Mouse (Mus musculus): ENCODE measurements around the gene Ephb1. TPM values are rescaled to one million over a fixed set of nuclear protein-coding genes. Genes with fewer than 3 reads are reported as not detected.

Gene Ephb1
- total and polyA plus RNA-seq, 3 experiments: not detected

DNA sequence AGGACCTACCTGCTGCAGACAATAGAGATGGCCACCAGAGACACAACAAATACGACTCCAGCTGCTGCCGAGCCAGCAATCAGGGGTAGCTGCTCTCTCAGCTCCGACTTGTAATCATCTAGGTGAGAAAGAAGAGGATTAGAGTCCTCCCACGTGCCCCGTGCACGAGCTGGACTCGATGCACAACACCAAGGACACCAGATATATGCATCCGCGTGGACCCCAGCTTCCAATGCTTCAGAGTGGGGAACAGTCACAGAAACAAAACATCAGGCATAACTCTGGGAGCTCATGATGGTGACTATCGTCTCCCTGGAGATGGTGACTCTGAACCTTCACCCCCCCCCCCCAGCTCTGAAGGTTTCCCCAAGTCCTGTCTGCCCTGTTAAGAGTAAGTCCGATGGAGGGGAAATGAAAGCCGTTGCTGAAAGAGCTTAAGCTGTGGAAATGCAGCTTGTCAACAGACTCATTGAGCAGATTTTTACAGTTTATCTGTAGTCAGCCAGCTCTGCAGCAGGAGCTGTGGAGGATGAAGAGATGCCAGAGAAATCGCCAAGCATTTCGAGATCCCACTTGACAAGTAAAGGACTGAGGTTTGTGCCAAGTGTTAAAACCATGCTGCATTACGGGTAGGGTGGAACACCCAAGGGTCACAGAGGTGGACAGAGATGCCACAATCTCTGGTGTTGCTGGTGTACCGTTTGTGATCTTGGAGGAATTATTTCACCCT lies 357.6 kb downstream of the Ephb1 start:
- DNase-seq (ENCODE audit: extremely low read depth): no peak
- no peak overlapping the region for H3K9ac ChIP-seq (ENCODE audit: insufficient read depth, low read depth)
- no peaks in the 10 kb centered on the region for H3K27me3 ChIP-seq (replicated peaks)
- H3K27ac ChIP-seq (ENCODE audit: insufficient read depth, low read depth): no peak overlapping the region
- no peak overlapping the region for H3K4me3 ChIP-seq (replicated peaks in 1 of 3; ENCODE audit: low read depth in 2 of 3, low read length in 2 of 3, poor library complexity in 1 of 3)
- in situ Hi-C loops (cut with MboI; ENCODE audit: low pct_ligation_motif_present, low pct_unique_long_range_greater_than_20kb, low sequenced_read_pairs): no loop called here
- no peak for TF ChIP-seq ELF1 (IDR thresholded peaks at IDR 0.05; ENCODE audit: low read depth, low read length)
- TF ChIP-seq SMC3 (IDR thresholded peaks at IDR 0.05; ENCODE audit: low read depth, low read length): no peak
- no peak for TF ChIP-seq RCOR1 (conservative IDR thresholded peaks at IDR 0.05; ENCODE audit: low read depth, low read length)
- TF ChIP-seq E2F4 (IDR thresholded peaks at IDR 0.05; ENCODE audit: insufficient replicate concordance, low read depth, low read length): no peak
- no peak for TF ChIP-seq USF1 (IDR thresholded peaks at IDR 0.05; ENCODE audit: low read depth, low read length)
- no peak for TF ChIP-seq KAT2A (IDR thresholded peaks at IDR 0.05; ENCODE audit: insufficient replicate concordance, low read length)
- TF ChIP-seq GABPA (IDR thresholded peaks at IDR 0.05; ENCODE audit: insufficient replicate concordance, low read depth, low read length): no peak
- TF ChIP-seq JUND (conservative IDR thresholded peaks at IDR 0.05; ENCODE audit: low read depth, low read length): no peak
- no peak for TF ChIP-seq PAX5 (IDR thresholded peaks at IDR 0.05; ENCODE audit: low read length)
- no peak overlapping the region for H3K4me2 ChIP-seq (ENCODE audit: insufficient read depth, low read depth, poor library complexity, severe bottlenecking)
- dilution Hi-C loops (cut with MboI; ENCODE audit: extremely low pct_ligation_motif_present, extremely low pct_unique_long_range_greater_than_20kb, low sequenced_read_pairs): no loop called here
- H3K4me1 ChIP-seq (ENCODE audit: control insufficient read depth in 1 of 2, insufficient read depth in 2 of 2): no peaks in the 10 kb centered on the region
- H3K36me3 ChIP-seq (replicated peaks in 1 of 2; ENCODE audit: control insufficient read depth in 1 of 2, insufficient read depth in 1 of 2, low read length in 1 of 2): no peaks in the 10 kb centered on the region
- peaks cover 91% of the 10 kb centered on the region for H3K9me3 ChIP-seq (replicated peaks; ENCODE audit: low read length)
- no peaks in the 10 kb centered on the region for H3K79me2 ChIP-seq (replicated peaks; ENCODE audit: control insufficient read depth, extremely low read depth, insufficient read depth, poor library complexity, severe bottlenecking)

- no peak overlapping the region for H3K4me3 ChIP-seq (replicated peaks in 1 of 3; ENCODE audit: low read depth in 2 of 3, low read length in 2 of 3, poor library complexity in 1 of 3)
- no peak for DNase-seq (ENCODE audit: extremely low read depth)
- no peak overlapping the region for H3K4me2 ChIP-seq (ENCODE audit: insufficient read depth, low read depth, poor library complexity, severe bottlenecking)
- H3K9me3 ChIP-seq (replicated peaks; ENCODE audit: low read length): peaks cover 93% of the 10 kb centered on the region
- no peaks in the 10 kb centered on the region for H3K36me3 ChIP-seq (replicated peaks in 1 of 2; ENCODE audit: control insufficient read depth in 1 of 2, insufficient read depth in 1 of 2, low read length in 1 of 2)
- in situ Hi-C loops (cut with MboI; ENCODE audit: low pct_ligation_motif_present, low pct_unique_long_range_greater_than_20kb, low sequenced_read_pairs): no loop called here
- no peaks in the 10 kb centered on the region for H3K79me2 ChIP-seq (replicated peaks; ENCODE audit: control insufficient read depth, extremely low read depth, insufficient read depth, poor library complexity, severe bottlenecking)
- no peak overlapping the region for H3K27ac ChIP-seq (ENCODE audit: insufficient read depth, low read depth)
- no peak overlapping the region for H3K9ac ChIP-seq (ENCODE audit: insufficient read depth, low read depth)
- no peak for TF ChIP-seq MYC (IDR thresholded peaks at IDR 0.05; ENCODE audit: low read depth, low read length)
- no peak for TF ChIP-seq POLR2AphosphoS2 (IDR thresholded peaks at IDR 0.05; ENCODE audit: low read depth, low read length)
- no peak for TF ChIP-seq IRF4 (IDR thresholded peaks at IDR 0.05; ENCODE audit: low read depth, low read length)
- no peak for TF ChIP-seq NELFE (IDR thresholded peaks at IDR 0.05; ENCODE audit: low read depth, low read length)
- TF ChIP-seq ZKSCAN1 (IDR thresholded peaks at IDR 0.05; ENCODE audit: borderline replicate concordance, low read depth, low read length): no peak
- no peak for TF ChIP-seq CHD2 (IDR thresholded peaks at IDR 0.05; ENCODE audit: low read length)
- no peak for TF ChIP-seq GABPA (IDR thresholded peaks at IDR 0.05; ENCODE audit: insufficient replicate concordance, low read depth, low read length)
- TF ChIP-seq TCF12 (IDR thresholded peaks at IDR 0.05; ENCODE audit: low read depth, low read length): no peak
- dilution Hi-C loops (cut with MboI; ENCODE audit: extremely low pct_ligation_motif_present, extremely low pct_unique_long_range_greater_than_20kb, low sequenced_read_pairs): no loop called here
- H3K4me1 ChIP-seq (ENCODE audit: control insufficient read depth in 1 of 2, insufficient read depth in 2 of 2): no peaks in the 10 kb centered on the region
- no peaks in the 10 kb centered on the region for H3K27me3 ChIP-seq (replicated peaks)
Measured at GRCm38 (mm10) chr9:101996183-101996582, 358.3 kb downstream of the Ephb1 start.

All from CH12.LX (cell line).